Mouse (Mus musculus): ENCODE results near the gene Aip.
A peak's percentile ranks its signal among the peaks of the same experiment; 100 is the strongest.

Gene Aip

DNA sequence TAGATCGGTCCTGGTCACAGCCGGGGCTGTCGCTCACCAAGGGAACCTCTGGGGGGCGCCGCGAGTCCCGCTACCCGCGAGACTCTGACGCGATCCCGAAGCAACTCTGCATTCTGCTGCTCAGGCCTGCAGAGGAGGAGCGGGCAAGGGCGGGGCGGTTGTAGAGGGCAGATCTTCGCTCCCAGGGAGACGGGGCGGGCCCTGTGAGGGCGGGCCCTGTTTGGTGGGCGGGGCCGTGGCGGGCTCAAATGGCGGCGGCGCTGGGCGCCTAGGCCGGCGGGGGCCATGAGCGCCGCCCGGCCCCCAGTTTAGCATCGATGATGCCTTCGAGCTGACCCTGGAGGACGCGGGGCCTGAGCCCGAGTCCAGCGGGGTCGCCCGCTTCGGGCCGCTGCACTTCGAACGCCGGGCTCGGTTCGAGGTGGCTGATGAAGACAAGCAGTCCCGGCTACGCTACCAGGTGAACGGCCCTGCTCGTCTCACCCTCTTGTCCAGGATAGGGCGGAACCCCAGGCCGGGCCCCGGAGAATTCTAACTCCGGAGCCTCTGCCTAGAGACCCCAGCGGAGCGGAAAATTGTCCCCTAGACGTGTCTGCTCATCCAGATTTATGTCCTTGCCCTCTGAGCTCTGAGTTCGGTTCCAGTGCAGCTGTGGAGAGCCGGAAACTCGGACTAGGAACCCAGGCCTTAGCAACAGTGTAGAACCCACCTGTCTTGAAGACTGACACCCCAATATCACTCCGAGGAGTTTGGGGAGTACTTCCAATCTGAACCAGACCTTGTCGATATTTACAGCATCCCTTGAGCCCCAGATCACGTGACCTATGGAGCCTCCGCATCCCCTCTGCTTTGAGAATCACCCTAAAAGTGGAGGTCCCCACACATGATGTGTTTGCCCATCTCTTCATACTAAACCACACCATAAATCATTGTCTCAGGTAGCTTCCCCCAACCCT, at the start of gene Aip:
TSS of gene Aip (minus strand) at position 118 of the 956 bp plus-strand sequence.
- peak; percentile 97 to 98 for DNase-seq (ENCODE audit: low spot score in 2 of 2)

DNA sequence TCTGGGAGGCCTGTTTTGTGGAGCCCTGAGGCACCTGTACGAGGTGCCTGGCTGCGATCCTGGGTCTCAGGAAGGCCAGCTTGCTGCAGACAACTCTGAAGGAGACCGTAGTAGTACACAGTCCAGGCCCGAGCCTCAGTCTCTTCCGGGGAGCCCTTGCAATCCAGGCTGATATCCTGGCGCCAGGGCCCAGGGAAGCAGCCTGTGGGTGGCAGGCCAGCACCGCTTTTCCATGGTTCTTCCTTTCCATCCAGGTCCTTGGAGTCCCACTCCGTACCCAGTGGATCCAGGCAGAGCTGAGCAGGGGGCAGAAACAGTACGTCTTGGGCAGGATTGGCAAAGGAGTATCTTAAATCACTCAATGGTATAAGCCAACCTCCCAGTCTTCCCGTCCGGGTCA, 47.3 kb upstream of the Aip start:
- DNase-seq (ENCODE audit: low spot score in 2 of 2) = no peak

DNA sequence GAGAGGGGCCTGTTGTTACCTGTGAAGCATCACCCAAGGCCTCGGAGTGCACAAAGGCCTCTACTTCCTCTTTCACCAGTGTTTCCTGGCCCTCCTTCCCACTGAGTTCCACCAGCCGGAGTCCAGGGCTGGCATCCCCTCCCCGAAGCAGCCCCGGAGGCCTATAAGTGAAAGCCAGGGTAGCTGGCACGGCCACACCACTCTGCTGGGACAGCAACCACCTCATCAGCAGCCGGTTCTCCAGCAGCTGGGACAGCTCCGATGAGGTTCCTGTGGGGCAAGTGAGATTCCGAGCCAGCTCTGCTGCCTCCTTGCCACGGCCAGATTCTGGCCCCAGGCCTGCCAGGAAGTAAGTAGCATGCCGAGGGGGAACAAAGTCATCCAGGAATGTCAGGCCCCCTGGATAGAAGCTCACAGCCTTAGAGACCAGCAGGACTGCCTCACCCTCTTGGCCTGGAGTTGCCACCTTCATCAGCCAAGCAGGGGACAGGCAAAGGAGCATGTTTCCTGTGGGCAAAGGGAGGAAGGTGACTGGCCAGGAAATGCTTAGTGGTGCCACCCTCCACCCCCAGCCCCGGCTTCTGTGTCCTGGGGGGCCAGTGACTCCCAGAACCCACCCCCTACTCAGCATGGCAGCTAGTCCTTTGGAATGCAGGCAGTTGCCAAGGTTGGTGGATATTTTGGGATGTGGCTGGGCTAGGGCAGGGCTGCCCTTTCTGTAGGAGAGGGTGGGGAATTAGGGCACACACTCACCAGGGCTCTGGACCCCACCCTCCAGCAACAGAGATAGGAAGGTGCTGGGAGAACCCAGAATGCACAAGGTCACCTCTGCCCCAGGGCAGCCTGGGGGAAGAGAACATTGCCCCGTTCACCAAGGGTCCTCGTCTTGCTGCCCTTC, 46.0 kb upstream of the Aip start:
- DNase-seq (ENCODE audit: low spot score in 2 of 2) = peak; percentile 65 to 69

DNA sequence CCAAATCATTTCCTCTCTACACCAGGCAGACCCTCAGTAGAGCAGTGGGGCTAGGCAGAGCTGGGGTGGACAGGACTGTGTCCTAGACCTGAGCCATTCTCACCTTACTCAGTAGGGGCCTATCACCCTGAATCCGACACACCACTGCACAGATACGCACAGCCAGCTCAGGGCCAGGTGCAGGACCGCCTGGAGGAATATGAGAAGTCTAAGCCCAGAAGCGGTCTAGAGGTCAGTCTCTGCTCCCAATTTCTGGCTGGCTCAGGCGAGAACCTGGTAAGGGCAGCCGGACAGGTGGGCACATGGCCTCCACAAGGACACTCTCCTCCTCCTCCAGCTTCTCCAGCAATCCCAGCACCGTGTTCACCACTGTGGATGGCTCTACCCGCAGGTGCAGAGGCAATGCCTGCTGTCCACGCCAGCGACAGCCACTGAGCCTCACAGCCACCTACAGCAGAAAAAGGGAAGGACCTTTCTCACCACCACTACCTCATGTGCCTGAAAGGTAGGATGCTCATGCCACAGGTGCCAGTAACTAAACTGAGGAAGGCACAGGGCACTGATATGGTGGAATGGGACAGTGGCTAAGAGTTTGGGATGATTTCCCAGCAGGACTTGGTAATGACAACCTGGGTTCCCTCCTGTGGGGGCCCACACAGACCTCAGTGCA, 45.2 kb upstream of the Aip start:
- DNase-seq (ENCODE audit: low spot score in 2 of 2) = no peak

DNA sequence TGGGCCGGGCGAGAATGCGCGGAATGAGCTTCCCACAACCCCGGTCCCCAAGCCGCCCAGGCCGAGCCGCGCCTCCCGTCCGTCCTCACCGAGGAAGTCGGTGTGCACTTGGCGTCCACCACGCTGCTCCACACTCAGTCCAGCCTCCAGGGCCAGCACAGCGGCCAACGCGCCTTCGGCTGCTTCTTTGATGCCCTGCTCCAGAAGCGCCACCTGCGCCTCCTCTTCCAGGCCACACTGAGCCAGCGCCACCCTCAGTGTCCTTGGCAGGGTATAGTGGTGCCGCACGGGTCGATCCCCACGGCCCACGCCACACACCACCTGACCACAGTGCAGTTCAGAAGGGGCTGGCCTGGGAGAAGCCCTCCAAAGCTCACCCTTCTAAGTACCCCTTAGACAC, 44.2 kb upstream of the Aip start:
- DNase-seq (ENCODE audit: low spot score in 2 of 2) = no peak

DNA sequence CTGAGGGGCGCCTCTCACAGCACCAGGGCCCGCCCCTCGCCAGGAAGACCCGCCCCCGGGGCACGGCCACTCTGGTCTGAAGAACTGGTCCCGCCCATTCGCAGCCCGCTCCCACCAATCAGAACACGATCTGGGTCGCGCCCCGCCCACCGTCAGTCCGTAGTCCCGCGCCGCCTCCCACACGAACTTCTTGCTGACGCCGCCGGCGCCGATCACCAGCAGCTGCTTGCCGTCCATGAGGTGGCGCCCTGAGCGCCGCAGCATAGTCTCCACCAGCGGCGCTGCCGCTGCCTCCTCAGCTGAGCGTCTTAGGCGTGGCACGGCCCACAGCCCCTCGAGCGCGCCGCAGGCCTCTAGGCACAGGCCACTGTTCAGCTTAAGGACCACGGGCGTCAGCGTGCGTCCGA, 43.7 kb upstream of the Aip start:
- DNase-seq (ENCODE audit: low spot score in 2 of 2) = peak; percentile 98 to 99

DNA sequence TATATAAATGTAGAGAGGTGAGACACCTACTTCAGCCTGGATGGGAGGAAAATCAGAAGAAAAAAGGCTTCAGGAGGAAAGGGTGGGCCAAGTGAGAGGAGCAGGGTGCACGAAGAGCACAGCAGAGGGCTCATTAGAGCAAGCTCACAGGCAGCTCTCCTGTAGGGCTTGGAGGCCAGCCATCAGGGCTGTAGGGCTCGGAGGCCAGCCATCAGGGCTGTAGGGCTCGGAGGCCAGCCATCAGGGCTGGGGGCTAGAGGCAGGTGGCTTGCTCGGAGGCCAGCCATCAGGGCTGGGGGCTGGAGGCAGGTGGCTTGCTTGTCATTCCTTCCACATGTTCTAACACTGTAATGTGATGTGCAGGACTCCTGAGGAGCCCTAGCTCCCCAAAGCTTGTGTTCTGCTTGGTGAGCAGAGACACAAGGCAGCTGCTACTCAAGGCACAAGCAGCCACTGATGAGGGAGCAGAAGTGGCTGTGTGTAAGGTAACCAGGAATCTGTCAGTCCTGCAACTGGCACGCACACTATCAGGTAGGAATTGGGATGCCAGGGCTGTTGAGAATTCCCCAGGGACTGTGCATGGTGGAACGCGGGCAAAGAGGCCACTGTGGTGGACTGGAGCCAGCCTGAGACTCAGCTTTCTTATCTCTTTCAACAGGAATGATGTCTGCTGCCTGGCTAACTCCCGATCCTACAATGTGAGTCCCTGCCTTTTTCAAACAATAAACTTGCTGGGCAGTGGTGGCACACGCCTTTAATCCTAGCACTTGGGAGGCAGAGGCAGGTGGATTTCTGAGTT, 41.2 kb upstream of the Aip start:
- no peak for DNase-seq (ENCODE audit: low spot score in 2 of 2)

DNA sequence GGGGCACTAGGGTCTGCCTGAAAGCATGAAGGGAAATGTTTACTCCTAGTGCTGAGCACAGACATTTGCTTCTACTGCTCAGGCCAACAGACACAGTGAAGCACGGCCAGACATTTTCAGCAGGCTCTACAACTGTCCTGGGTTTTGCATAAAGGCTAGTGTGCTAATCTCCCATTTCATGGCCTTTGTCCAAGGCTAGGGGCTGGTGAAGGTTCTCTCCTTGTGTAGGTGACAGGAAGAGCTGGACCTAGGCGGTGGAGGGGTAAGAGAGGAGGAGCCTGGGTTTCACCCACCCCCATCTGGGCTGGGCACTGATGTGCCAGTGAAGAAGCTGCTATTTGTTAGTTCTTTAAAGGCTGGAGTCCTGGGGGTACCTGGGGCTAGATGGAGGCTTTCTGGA, 39.1 kb upstream of the Aip start:
- DNase-seq (ENCODE audit: low spot score in 2 of 2) = no peak

DNA sequence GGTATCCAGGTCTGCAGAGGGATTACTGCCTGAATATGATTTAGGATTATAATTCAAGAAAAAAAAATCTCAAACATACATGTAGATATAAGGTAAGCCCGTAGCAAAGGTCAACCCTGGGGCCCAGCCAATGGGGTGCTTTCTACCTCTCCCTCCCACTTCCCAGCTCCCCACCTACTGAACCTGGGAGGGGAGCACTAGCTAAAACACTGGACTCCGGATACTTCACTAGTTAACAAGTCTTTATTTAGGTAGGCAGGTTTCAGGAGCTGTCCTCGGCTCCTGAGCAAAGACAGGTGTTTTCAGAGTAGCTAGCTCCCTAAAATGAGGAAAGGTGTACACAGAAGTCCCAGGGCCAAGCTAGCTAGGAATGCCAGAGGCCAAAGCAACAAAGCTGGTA, 38.4 kb upstream of the Aip start:
- no peak for DNase-seq (ENCODE audit: low spot score in 2 of 2)

DNA sequence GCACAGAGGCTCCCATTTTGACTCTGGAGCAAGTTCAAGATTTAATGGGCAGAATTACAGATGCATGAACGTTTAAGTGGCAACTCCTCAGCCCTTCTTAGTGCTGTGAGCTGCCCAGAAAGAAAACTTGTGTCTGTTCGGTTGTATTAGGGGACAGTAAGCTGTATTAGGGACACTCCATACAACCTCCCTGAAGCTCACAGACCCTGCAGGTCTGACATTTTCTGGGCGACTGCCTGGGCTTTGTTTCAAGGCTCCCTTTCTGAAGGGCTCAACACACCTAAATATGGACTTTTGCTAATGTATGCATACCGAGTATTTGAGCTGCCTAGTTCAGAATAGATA, 37.9 kb upstream of the Aip start:
- no peak for DNase-seq (ENCODE audit: low spot score in 2 of 2)

DNA sequence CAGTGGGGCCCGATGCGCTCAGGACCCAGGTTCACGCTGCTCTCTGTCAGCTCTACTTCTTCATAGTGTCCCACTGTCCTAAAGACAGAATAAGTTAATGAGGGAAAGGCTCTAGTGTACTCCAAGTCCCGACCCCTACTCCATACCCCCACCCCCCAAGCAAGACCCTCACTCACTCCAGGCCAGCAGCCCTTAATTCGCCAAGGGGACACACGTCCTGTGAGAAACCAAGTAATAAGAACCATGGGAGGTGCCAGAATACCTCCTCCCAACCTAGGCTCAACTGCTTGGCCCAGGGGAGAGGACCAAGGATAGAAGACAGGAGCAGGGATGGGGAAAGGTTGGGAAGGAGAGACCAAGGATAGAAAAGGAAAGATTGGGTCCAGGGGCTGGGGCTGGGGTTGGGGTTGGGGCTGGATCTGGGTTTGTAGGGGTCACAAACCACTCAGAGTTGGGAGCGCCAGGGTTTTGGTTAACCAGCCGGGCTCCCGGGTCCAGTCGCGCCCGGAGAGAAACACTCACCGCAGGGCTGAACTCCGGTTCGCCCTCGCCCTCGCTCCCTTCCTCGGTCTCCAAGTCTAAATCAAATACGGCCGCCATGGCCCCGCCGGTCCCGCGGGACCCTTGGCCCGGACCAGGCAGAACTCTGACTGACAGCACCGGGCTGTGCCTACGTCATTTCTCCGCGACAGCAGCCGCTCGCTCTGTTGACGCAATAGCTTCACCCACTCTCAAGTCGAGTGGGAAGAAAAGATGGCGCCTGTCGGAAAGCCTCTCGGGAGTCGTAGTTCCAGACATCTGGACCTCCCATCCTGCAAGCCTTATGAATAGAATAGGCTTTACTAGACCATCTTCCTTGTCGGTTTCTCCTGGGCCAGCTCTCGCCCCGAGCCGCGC, 37.2 kb upstream of the Aip start, which contains the start of gene Rps6kb2:
TSS of gene Rps6kb2 (minus strand) at position 709 of the 897 bp plus-strand sequence.
- peak; percentile 97 for DNase-seq (ENCODE audit: low spot score in 2 of 2)

DNA sequence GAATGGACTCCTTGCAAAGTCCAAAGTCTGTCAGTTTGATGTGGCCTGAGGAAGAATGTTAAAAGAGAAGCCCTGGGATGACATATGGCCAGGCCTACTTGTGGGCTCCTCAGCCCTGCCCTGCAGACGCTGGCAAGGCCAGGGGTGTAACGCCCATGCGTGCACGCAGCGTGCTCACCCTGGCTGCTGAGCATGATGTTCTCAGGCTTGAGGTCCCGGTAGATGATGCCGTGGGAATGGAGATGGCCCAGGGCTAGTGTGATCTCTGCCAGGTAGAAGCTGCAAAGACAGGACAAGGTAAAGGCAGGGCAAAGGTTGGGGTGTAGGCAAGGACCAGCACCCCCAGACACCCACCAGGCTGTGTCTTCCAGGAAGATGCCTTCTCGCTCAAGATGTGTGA, 33.4 kb upstream of the Aip start:
- no peak for DNase-seq (ENCODE audit: low spot score in 2 of 2)

DNA sequence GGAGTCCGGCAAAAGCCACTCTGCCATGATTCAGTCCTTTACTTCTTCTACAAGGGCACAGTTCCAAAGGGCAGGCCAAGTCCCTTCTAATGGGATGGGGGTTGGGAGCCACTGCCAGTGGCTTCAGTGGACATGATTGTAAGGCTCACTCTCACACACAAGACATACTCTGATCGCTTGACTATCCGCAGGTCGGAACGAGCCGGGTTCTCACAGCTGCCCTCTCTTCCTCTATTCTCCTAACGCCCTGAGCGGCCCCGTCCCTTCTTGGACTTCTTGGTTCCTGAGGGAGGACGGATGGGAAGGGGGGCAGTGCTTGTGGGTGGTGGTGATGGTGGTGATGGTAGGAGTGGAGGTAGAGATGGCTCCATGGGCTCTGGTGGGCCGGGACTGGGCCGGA, 31.1 kb upstream of the Aip start:
- no peak for DNase-seq (ENCODE audit: low spot score in 2 of 2)

DNA sequence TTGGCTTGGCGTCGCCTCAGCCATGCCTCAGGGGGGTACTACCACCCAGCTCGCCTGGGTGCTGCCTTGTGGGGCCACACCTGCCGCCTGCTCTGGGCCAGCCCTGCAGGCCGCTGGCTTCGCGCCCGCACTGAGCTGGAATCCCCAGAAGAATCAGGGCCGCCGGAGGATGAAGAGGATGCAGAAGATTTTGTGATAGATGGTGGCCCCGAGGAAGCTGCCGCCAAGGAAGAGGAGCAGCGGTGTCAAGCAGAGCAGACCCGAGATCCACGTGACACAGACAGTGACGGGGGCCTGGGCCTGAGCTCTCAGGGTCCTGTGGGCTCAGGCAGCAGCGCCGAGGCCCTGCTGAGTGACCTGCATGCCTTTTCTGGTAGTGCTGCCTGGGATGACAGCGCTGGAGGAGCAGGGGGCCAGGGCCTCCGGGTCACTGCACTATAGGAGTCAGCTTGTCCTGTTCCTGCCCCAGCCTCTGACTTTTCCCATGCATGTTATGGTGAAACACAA, 30.5 kb upstream of the Aip start:
- DNase-seq (ENCODE audit: low spot score in 2 of 2) = no peak

DNA sequence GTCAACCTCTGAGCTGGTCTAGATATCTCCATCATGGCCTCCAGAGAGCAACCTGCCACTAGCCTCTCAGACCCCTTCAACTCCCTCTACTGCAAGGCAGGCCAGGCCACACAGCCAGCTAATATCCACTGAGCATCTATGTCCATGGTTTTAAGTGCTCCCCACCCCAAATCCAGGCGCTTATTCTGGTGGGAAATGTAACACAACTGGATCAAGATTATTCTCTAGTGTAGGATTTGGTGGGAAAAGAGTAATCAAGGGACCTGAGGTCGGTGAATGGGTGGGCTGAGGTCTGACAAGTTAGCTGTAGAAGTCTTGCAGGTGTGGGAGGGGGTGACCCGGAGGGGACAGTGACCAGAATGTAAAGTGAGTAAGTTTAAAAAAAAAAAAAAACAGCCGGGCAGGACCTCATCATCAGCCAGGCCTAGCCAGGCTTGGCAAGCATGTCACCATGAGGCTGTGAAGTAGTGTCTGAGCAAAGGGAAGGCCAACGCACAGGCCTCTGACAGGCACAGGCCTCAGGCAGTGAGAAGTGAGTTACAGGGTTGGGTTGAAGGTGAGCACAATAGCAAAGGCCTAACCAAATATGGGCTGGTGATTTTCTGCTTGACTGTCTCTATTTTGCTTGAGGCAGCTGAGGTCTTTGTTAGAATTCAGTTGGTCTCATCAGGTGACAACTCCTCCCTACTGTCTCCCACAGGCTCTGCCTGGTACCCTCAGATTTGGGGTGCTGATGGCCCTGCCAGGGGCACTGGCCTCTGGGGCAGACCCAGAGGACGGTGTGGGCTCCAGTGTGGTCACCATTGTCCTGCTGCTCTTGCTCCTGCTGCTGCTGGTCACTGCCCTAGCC, 29.8 kb upstream of the Aip start:
- DNase-seq (ENCODE audit: low spot score in 2 of 2) = no peak

DNA sequence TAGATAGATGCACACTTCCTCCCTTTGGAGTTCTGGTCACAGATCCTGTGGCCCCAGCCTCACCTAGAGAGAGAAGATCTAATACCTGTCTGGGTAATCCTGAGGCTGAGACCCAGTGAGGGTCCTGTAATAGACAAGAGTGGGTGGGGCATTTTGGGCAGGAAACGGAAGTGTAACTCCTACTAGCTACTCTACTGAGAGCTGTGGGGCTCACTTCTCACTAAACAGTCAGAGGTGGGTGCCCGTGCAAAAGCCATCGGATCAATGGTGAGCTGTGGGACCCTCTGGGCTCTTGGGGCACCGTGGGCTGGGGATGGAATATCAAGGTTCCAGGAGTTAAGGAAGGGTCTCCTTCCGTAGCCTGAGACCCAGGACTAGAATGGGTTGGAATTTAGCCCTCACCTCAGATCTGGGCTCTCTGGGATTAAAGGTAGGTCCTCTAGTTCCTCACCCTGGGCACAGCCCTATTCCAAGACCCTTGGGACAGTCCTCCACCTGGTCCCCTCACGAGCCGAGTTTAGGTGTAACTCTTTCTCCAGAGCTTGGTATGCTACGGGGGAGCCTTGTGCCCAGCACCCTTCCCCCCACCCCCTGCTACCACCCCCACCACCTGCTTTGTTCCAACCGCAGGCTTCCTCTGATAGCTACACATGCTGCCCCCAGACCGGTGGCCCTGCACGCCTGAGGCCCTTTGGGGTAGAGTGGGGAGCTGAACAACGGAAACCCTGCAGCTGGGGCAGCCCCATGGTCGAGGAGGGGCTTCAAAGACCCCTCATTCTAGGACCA, 29.0 kb upstream of the Aip start:
- no peak for DNase-seq (ENCODE audit: low spot score in 2 of 2)

DNA sequence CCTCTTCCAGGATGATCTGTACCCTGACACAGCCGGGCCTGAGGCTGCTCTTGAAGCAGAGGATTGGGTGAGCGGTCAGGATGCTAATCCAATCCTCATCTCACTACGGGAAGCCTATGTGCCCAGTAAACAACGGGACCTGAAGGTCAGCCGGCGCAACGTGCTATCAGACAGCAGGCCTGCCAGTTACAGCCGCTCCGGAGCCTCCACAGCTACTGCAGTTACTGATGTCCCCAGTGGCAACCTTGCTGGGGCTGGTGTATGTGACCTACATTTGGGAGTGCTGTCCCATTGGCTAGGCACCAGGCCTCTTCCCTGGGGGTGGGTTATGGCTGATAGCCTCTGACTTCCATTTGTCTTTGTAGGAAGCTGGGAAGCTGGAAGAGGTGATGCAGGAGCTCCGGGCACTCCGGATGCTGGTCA, 27.6 kb upstream of the Aip start, which contains the start of gene Ptprcap:
TSS of gene Ptprcap (plus strand) at position 373 of the 423 bp plus-strand sequence.
- no peak for DNase-seq (ENCODE audit: low spot score in 2 of 2)
